Mouse (Mus musculus) heart, postnatal 0 days (tissue): ENCODE measurements at regions not wholly inside any gene's neighbourhood (a gene's known extent, or its start where the extent isn't known, plus 50 kb on each side); places are given as distances from the start of the nearest gene placed in this dataset.

Source experiments
- CTCF ChIP-seq: IDR thresholded peaks from 2 replicates; pipeline ENCODE4 v1.5.1; 2016; ENCODE audit warnings: antibody characterized with exemption, control low read depth, low read depth
- EP300 ChIP-seq: IDR thresholded peaks from 2 replicates; pipeline ENCODE4 v1.6.1; 2016; ENCODE audit warnings: antibody characterized with exemption, low read depth

GRCm38 (mm10) chr8:49194592-49195332 is 351.0 kb upstream of the Tenm3 start:
- TF ChIP-seq CTCF (no peak), EP300 (no peak)
